Mouse (Mus musculus): ENCODE results near the gene Pik3cb.

DNA sequence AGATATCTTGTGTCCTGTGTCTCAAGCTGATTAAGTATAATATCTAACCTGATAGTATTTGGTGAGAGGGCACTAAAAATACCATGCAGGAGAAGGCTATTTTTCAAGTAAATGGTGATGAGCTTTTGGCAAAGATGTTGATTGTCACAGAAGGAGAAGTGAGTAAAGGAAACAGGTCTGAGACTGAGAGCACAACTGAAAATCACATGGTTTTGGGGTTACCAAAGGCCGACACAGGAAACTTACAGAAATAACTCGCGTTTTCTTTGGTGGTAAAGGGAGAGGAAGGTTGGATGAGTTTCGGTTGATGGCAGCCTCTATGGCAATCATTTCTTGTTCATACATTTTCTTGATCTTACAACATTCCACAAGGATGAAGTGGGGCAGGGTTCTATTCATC is 50.5 kb downstream of the Pik3cb start:
- TF ChIP-seq ZNF384 (IDR thresholded peaks at IDR 0.05; ENCODE audit: low read depth, low read length) (no peak), MAFK (IDR thresholded peaks at IDR 0.05; ENCODE audit: insufficient read depth, low read depth, low read length) (no peak), HCFC1 (IDR thresholded peaks at IDR 0.05; ENCODE audit: borderline replicate concordance, insufficient read depth, low read length) (no peak), CHD2 (IDR thresholded peaks at IDR 0.05; ENCODE audit: low read depth, low read length) (no peak)

All from ES-E14 (cell line).